Mouse (Mus musculus) layer of hippocampus, adult 18-20 months (tissue): ENCODE measurements at regions not wholly inside any gene's neighbourhood (a gene's known extent, or its start where the extent isn't known, plus 50 kb on each side); places are given as distances from the start of the nearest gene placed in this dataset.

Source experiments
- DNase-seq, 2 experiments: peaks; one replicate each; pipeline ENCODE4 v3.0.0; 2022; ENCODE audit warnings: low spot score in 2 of 2

GRCm38 (mm10) chr8:127809203-127810155 is 548.9 kb upstream of the Nrp1 start:
- DNase-seq, result peak in 1 of 2 experiments; percentile 64

GRCm38 (mm10) chr8:127811338-127811737 is 547.1 kb upstream of the Nrp1 start:
- no peak for DNase-seq

GRCm38 (mm10) chr8:127814785-127815523 is 543.5 kb upstream of the Nrp1 start:
- DNase-seq, result no peak

- DNase-seq, result no peak
Measured at GRCm38 (mm10) chr8:127820741-127821170, 537.6 kb upstream of the Nrp1 start.

- DNase-seq, result no peak
Measured at GRCm38 (mm10) chr8:127821646-127822045, 536.8 kb upstream of the Nrp1 start.

GRCm38 (mm10) chr8:127825041-127825440 is 533.4 kb upstream of the Nrp1 start:
- no peak for DNase-seq

- DNase-seq, result no peak
Measured at GRCm38 (mm10) chr8:127827826-127828225, 530.6 kb upstream of the Nrp1 start.

GRCm38 (mm10) chr8:127829659-127830058 is 528.7 kb upstream of the Nrp1 start:
- no peak for DNase-seq

- DNase-seq, result no peak
Measured at GRCm38 (mm10) chr8:127834006-127834405, 524.4 kb upstream of the Nrp1 start.

- DNase-seq, result no peak
Measured at GRCm38 (mm10) chr8:127836410-127837206, 521.8 kb upstream of the Nrp1 start.

- DNase-seq, result no peak
Measured at GRCm38 (mm10) chr8:127838311-127838710, 520.1 kb upstream of the Nrp1 start.

- DNase-seq, result no peak
Measured at GRCm38 (mm10) chr8:127847332-127848018, 510.9 kb upstream of the Nrp1 start.

GRCm38 (mm10) chr8:127849926-127850325 is 508.5 kb upstream of the Nrp1 start:
- DNase-seq, result no peak

- DNase-seq, result peak in 1 of 2 experiments; percentile 18
Measured at GRCm38 (mm10) chr8:127855653-127856300, 502.6 kb upstream of the Nrp1 start.

GRCm38 (mm10) chr8:127856351-127857135 is 501.9 kb upstream of the Nrp1 start:
- no peak for DNase-seq

- no peak for DNase-seq
Measured at GRCm38 (mm10) chr8:127859036-127859435, 499.4 kb upstream of the Nrp1 start.

GRCm38 (mm10) chr8:127860376-127860775 is 498.0 kb upstream of the Nrp1 start:
- no peak for DNase-seq

- DNase-seq, result no peak
Measured at GRCm38 (mm10) chr8:127860891-127861290, 497.5 kb upstream of the Nrp1 start.

- DNase-seq, result no peak
Measured at GRCm38 (mm10) chr8:127884641-127885040, 473.8 kb upstream of the Nrp1 start.
